Mouse (Mus musculus) liver, adult 2 months (tissue): ENCODE data around the gene Ppp1cc.

Experiments
- CTCF ChIP-seq: fragments of 200-500 bp; IDR thresholded peaks from 2 replicates; pipeline ENCODE4 v1.5.1; 2011; ENCODE audit warnings: low read depth, low read length, control low read depth
- POLR2A ChIP-seq: fragments of 200-500 bp; IDR thresholded peaks from 2 replicates; pipeline ENCODE4 v1.6.1; 2011; ENCODE audit warnings: low read length, control low read depth; ENCODE audit not compliant: insufficient read depth; ENCODE audit errors: extremely low read depth

GRCm38 (mm10) chr5:122184283-122184806 lies 26.3 kb downstream of the Ppp1cc start:
- TF ChIP-seq CTCF (no peak), POLR2A (no peak)
